Mouse (Mus musculus) CD8-positive naive resting alpha-beta T cell, adult 2 months (primary cell): Measurements from ENCODE around the gene Pcbd1.
"Not testable (repeated sequence)": the region's sequence is repeated elsewhere in the genome, so short reads cannot be mapped to it uniquely, and the experiment has no call there.

ENCODE experiments used
- DNase-seq, 2 experiments: peaks; one replicate each; pipeline ENCODE4 v3.0.0; 2022; ENCODE audit warnings: low read depth in 2 of 2, low spot score in 2 of 2

Gene Pcbd1

GRCm38 (mm10) chr10:61091866-61092265, 2.7 kb downstream of the Pcbd1 start:
- DNase-seq, result no peak

- no peak for DNase-seq
Observed at GRCm38 (mm10) chr10:61103564-61104114, 14.5 kb downstream of the Pcbd1 start.

GRCm38 (mm10) chr10:61114246-61114720, 25.2 kb downstream of the Pcbd1 start:
- no peak for DNase-seq

- DNase-seq, result not testable (repeated sequence)
Observed at GRCm38 (mm10) chr10:61121732-61122131, 32.6 kb downstream of the Pcbd1 start.

GRCm38 (mm10) chr10:61123276-61123913, 34.3 kb downstream of the Pcbd1 start:
- DNase-seq, result no peak

GRCm38 (mm10) chr10:61124462-61124861, 35.3 kb downstream of the Pcbd1 start:
- no peak for DNase-seq

GRCm38 (mm10) chr10:61128701-61129365, 39.7 kb downstream of the Pcbd1 start:
- no peak for DNase-seq

GRCm38 (mm10) chr10:61130959-61131358, 41.8 kb downstream of the Pcbd1 start:
- DNase-seq, result no peak

- no peak for DNase-seq
Observed at GRCm38 (mm10) chr10:61134041-61134440, 44.9 kb downstream of the Pcbd1 start.

GRCm38 (mm10) chr10:61135226-61135839, 46.2 kb downstream of the Pcbd1 start:
- no peak for DNase-seq

GRCm38 (mm10) chr10:61137567-61137966, 48.4 kb downstream of the Pcbd1 start:
- DNase-seq, result no peak

GRCm38 (mm10) chr10:61143343-61143742, 54.2 kb downstream of the Pcbd1 start:
- no peak for DNase-seq
